8 mouse cellular contexts compared by ENCODE assay signal in the genomic region with DNA sequence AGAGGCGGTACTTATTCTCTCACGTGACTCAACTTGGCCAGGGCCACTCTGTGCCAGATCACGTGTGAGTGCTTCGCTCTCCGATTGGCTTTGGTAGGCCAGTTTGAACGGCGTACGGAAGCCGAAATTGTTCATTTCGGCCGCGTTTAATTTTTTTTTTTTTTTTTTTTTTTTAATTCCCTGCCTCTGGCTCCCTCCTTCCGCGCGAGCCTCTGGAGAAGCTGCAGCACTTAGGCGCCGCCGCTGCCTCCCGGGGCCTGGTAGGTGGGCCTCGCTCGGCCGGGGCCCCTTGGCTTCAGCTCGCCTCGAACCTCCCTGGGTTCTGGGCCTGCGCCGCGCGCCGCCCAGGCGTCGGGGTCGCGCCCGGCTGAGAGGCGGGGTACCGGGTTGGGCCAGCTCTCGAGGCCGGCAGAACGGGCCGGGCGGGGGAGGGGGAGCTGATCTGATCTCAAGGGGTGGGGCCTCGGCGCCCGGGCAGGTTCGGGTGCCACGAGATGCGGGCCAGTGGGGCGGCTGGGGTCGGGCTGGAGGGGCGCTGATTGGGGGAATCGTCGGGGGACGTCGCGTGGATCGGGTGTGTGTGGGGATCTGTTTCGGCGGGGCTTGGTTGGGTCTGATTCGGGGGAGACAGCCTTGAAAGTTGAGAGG. TPM values are rescaled to one million over a fixed set of nuclear protein-coding genes. Genes with fewer than 3 reads are reported as not detected.
A peak's percentile ranks its signal among the peaks of the same experiment; 100 is the strongest.
DNase-seq lines count a peak whose midpoint lies in the region; ATAC-seq lines count a peak whose summit lies in the region.

A gene (plus strand): TSS at position 198 of the 648 bp plus-strand sequence.

- peak; percentile 92 for DNase-seq in c-Kit-negative CD71-positive TER-119-positive erythroid progenitor cells, embryonic 14.5 days (ENCODE audit: low read depth, low spot score)
- peak; percentile 92 for DNase-seq in fibroblast of lung, adult 2 months (ENCODE audit: low read depth)
- peak; percentile 96 for DNase-seq in kidney, postnatal 14 days
- peak; percentile 86 for DNase-seq in liver, embryonic 13.5 days
- DNase-seq in neural tube, embryonic 10.5 days (ENCODE audit: extremely low spot score, low spot score): peak; percentile 90

- WGBS in heart, embryonic 14.5 days: under 1% methylated on average over 59 of the region's 59 CpGs
- WGBS in liver, embryonic 13.5 days (ENCODE audit: insufficient replicate concordance): under 1% methylated on average over 59 of the region's 59 CpGs
- WGBS in stomach, embryonic 16.5 days: under 1% methylated on average over 59 of the region's 59 CpGs

- no peaks in the 10 kb centered on the region for H3K9me3 ChIP-seq in heart, embryonic 14.5 days (ENCODE audit: control insufficient read depth, low read length)
- H3K9me3 ChIP-seq in liver, embryonic 13.5 days (replicated peaks): no peaks in the 10 kb centered on the region
- H3K9me3 ChIP-seq in stomach, embryonic 16.5 days (replicated peaks; ENCODE audit: control insufficient read depth, low read length): no peaks in the 10 kb centered on the region

- peaks cover 0 to 22% of the 10 kb centered on the region in 2 experiments; a peak in 3 of 4 replicates for H3K4me1 ChIP-seq in heart, embryonic 14.5 days (ENCODE audit: control insufficient read depth in 2 of 2, insufficient read depth in 2 of 2, low read length in 2 of 2)
- peaks cover 73% of the 10 kb centered on the region for H3K4me1 ChIP-seq in liver, embryonic 13.5 days (replicated peaks)
- peaks cover 18% of the 10 kb centered on the region for H3K4me1 ChIP-seq in stomach, embryonic 16.5 days (ENCODE audit: control insufficient read depth, insufficient read depth, low read length)

- peaks cover 44% of the 10 kb centered on the region for H3K36me3 ChIP-seq in heart, embryonic 14.5 days (ENCODE audit: control insufficient read depth, insufficient read depth, low read length)
- H3K36me3 ChIP-seq in liver, embryonic 13.5 days: peaks cover 45% of the 10 kb centered on the region
- peaks cover 10% of the 10 kb centered on the region; the same call in 1 of the 2 replicates for H3K36me3 ChIP-seq in stomach, embryonic 16.5 days (ENCODE audit: control insufficient read depth, insufficient read depth, low read length)

- H3K4me3 ChIP-seq in heart, embryonic 14.5 days (ENCODE audit: control insufficient read depth in 1 of 2, insufficient read depth in 1 of 2, low read depth in 1 of 2, low read length in 2 of 2): peak within 1 kb of the TSS; percentile 84 to 96
- peak within 1 kb of the TSS; percentile 86 for H3K4me3 ChIP-seq in liver, embryonic 13.5 days (replicated peaks)
- H3K4me3 ChIP-seq in stomach, embryonic 16.5 days (replicated peaks; ENCODE audit: low read length): peak within 1 kb of the TSS; percentile 82

- peak within 1 kb of the TSS; percentile 96 for H3K4me2 ChIP-seq in heart, embryonic 14.5 days (ENCODE audit: low read length)
- peak within 1 kb of the TSS; percentile 93 for H3K4me2 ChIP-seq in liver, embryonic 13.5 days
- H3K4me2 ChIP-seq in stomach, embryonic 16.5 days (ENCODE audit: low read depth, low read length): peak within 1 kb of the TSS; percentile 79

- H3K27ac ChIP-seq in heart, embryonic 14.5 days (replicated peaks in 1 of 2; ENCODE audit: control insufficient read depth in 1 of 2, insufficient read depth in 1 of 2, low read depth in 2 of 2, low read length in 2 of 2): peak within 1 kb of the TSS; percentile 99
- H3K27ac ChIP-seq in liver, embryonic 13.5 days: peak within 1 kb of the TSS; percentile 97
- peak within 1 kb of the TSS; percentile 100 for H3K27ac ChIP-seq in stomach, embryonic 16.5 days (ENCODE audit: low read length)

- H3K9ac ChIP-seq in heart, embryonic 14.5 days (ENCODE audit: low read length): peak within 1 kb of the TSS; percentile 92
- peak within 1 kb of the TSS; percentile 93 for H3K9ac ChIP-seq in liver, embryonic 13.5 days
- H3K9ac ChIP-seq in stomach, embryonic 16.5 days (ENCODE audit: low read length): peak within 1 kb of the TSS; percentile 93

- H3K27me3 ChIP-seq in heart, embryonic 14.5 days (ENCODE audit: control insufficient read depth, insufficient read depth, low read length): no peaks in the 10 kb centered on the region
- no peaks in the 10 kb centered on the region for H3K27me3 ChIP-seq in liver, embryonic 13.5 days
- H3K27me3 ChIP-seq in stomach, embryonic 16.5 days (ENCODE audit: control insufficient read depth, insufficient read depth, low read length): no peaks in the 10 kb centered on the region

- peak; percentile 91 for ATAC-seq in CD4-positive, CD25-positive, alpha-beta regulatory T cell, adult 4 months
- ATAC-seq in heart, embryonic 14.5 days (ENCODE audit: insufficient number of reproducible peaks, insufficient read depth, low FRiP score, low read depth): peak; percentile 92
- peak; percentile 84 for ATAC-seq in liver, embryonic 13.5 days (ENCODE audit: low read depth)
- ATAC-seq in stomach, embryonic 16.5 days (ENCODE audit: insufficient read depth, low FRiP score): peak; percentile 90

RNA-seq across cellular contexts. Expression of the gene that starts here (rescaled TPM):
- 10 to 100 TPM; 15.0 to 30.1 TPM for polyA plus RNA-seq in CD4-positive, CD25-positive, alpha-beta regulatory T cell, adult 4 months (2017; shearing (Covaris generic))
- polyA plus RNA-seq in heart, embryonic 14.5 days (2014; fragmentation: Nextera tagmentation; extraction: Ambion mirVana): 13.0 and 15.2 TPM in 2 replicates
- polyA plus RNA-seq in liver, embryonic 13.5 days (2015; fragmentation: Nextera tagmentation; extraction: Ambion mirVana): 24.0 and 28.2 TPM in 2 replicates
- 28.6 and 31.0 TPM in 2 replicates for polyA plus RNA-seq in stomach, embryonic 16.5 days (2015; fragmentation: Nextera tagmentation; extraction: Ambion mirVana)

Comparison
In these comparisons a context has a peak if more than half of its experiments do, and no peak if none do; other contexts are left out.
1. Peak in every context shown above with its lines: DNase-seq, ATAC-seq, H3K4me3 ChIP-seq and H3K27ac ChIP-seq.